Mouse (Mus musculus) left cerebral cortex, adult 9 months (tissue): ENCODE measurements at regions not wholly inside any gene's neighbourhood (a gene's known extent, or its start where the extent isn't known, plus 50 kb on each side); places are given as distances from the start of the nearest gene placed in this dataset.
"Not testable (repeated sequence)": the region's sequence is repeated elsewhere in the genome, so short reads cannot be mapped to it uniquely, and the experiment has no call there.

Experiments
- DNase-seq, 2 experiments: peaks; one replicate each; pipeline ENCODE4 v3.0.0; 2022; ENCODE audit warnings: low spot score in 2 of 2

- no peak for DNase-seq
These were observed 213.7 kb downstream of the Macc1 start for GRCm38 (mm10) chr12:119527760-119528159.

- DNase-seq, result not testable (repeated sequence)
These were observed 234.3 kb downstream of the Macc1 start for GRCm38 (mm10) chr12:119548376-119548775.

GRCm38 (mm10) chr12:119576690-119577089, 262.6 kb downstream of the Macc1 start:
- DNase-seq, result peak in 1 of 2 experiments; percentile 3

- DNase-seq, result no peak
These were observed 263.2 kb downstream of the Macc1 start for GRCm38 (mm10) chr12:119577280-119577679.

GRCm38 (mm10) chr12:119601361-119601760, 287.3 kb downstream of the Macc1 start:
- DNase-seq, result no peak

GRCm38 (mm10) chr12:119624238-119624637, 310.2 kb downstream of the Macc1 start:
- DNase-seq, result no peak

GRCm38 (mm10) chr12:119655366-119655765, 290.3 kb upstream of the Tmem196 start:
- no peak for DNase-seq
